Mouse (Mus musculus): ENCODE measurements around the gene Nepro.

Nepro gene

GRCm38 (mm10) chr16:44703458-44703857 lies 20.6 kb upstream of the Nepro start:
- no peak for DNase-seq (ENCODE audit: low read depth)

- peak; percentile 56 for DNase-seq (ENCODE audit: low read depth)
Observed at GRCm38 (mm10) chr16:44716305-44717140, 7.6 kb upstream of the Nepro start.

GRCm38 (mm10) chr16:44717141-44717634 lies 6.9 kb upstream of the Nepro start:
- no peak for DNase-seq (ENCODE audit: low read depth)

GRCm38 (mm10) chr16:44717838-44718237 lies 6.3 kb upstream of the Nepro start:
- DNase-seq (ENCODE audit: low read depth), result no peak

- DNase-seq (ENCODE audit: low read depth), result no peak
Observed at GRCm38 (mm10) chr16:44719349-44719748, 4.8 kb upstream of the Nepro start.

- DNase-seq (ENCODE audit: low read depth), result peak; percentile 65
Observed at GRCm38 (mm10) chr16:44720518-44720917, 3.6 kb upstream of the Nepro start.

GRCm38 (mm10) chr16:44722666-44723065 lies 1.4 kb upstream of the Nepro start:
- DNase-seq (ENCODE audit: low read depth), result no peak

GRCm38 (mm10) chr16:44724847-44725246 lies 746 bp downstream of the Nepro start:
- no peak for DNase-seq (ENCODE audit: low read depth)

DNA sequence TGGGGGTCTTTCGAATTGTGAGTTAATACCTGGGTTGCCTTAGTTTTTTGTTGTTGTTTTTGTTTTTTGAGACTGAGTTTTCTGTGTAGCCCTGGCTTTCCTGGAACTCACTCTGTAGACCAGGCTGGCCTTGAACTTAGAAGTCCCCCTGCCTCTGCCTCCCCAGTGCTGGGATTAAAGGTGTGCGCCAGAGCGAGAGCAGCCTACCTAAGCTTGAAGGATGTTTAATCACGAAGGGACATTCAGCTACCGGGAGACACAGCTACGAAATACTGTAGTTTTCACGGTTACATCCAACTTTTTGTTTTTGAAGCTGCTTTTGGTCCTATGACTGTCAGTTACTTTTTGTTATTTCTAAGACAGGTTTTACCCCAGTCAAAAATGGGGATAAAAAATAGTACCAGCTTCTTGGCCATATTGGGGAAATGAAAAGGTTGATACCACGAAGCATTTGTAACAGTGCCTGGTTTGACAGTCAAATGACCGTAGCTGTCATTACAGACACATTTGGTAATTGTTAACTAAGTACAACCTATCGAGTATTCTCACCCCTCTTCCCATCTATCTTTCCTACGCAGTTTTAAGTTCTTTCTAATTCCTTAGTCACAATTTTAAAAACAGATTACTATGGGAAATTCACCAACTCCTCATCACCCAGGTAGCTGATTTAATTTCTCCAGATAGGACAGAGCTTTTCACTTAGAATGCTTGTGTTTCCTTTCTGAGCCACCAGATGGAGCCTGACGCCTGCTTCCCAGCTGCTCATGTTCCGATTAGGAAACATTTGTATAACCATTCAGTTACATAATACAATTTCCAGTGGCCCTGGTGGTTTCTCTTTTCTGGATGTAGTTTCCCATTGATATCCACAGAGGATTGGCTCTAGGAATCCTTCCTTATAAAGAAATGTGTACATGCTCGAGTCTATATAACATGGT lies 1.5 kb downstream of the Nepro start:
- DNase-seq (ENCODE audit: low read depth), result peak; percentile 91

DNA sequence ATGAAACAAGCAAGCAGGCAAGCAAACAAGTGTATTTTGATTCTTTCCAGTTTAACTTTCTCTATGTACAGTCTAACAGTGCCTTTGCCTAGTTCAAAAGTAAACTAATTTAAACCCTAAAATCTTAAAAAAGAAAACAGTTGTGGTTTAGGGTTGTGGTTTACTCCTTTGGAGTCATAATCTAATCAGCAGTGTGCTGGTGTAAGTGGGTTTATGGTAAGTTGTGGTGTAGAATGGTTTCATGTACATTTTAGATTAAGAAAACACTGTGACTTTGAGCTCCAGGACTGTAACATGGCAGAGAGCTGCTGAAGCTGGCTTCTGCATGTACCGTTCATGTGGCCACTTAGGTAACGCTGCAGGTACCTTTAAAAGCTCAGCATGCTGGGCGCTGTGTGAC lies 3.4 kb downstream of the Nepro start:
- DNase-seq (ENCODE audit: low read depth), result peak; percentile 44

GRCm38 (mm10) chr16:44734059-44734458 lies 10.0 kb downstream of the Nepro start:
- peak; percentile 73 for DNase-seq (ENCODE audit: low read depth)

GRCm38 (mm10) chr16:44735676-44736075 lies 11.6 kb downstream of the Nepro start:
- peak; percentile 59 for DNase-seq (ENCODE audit: low read depth)

- DNase-seq (ENCODE audit: low read depth), result no peak
Observed at GRCm38 (mm10) chr16:44736118-44736517, 12.0 kb downstream of the Nepro start.

- DNase-seq (ENCODE audit: low read depth), result peak; percentile 46
Observed at GRCm38 (mm10) chr16:44742753-44743152, 18.7 kb downstream of the Nepro start.

DNA sequence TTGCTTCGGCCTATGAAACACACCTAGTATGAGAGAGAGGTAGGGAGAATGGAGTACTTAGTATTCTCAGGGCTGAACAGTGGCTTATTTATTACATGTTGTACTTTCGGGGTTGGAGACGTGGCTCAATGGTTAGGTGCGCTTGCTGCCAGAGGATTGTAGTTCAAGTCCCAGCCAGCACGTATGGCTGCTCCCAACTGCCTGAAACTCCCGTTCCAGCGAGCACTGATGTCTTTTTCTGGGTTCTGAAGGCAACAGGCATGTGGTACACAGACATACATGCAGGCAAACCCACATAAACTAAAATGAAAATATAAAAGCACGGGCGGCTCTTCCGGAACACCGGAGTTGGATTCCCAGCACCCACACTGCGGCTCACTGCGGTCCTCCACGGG lies 21.4 kb downstream of the Nepro start:
- DNase-seq (ENCODE audit: low read depth), result no peak

DNA sequence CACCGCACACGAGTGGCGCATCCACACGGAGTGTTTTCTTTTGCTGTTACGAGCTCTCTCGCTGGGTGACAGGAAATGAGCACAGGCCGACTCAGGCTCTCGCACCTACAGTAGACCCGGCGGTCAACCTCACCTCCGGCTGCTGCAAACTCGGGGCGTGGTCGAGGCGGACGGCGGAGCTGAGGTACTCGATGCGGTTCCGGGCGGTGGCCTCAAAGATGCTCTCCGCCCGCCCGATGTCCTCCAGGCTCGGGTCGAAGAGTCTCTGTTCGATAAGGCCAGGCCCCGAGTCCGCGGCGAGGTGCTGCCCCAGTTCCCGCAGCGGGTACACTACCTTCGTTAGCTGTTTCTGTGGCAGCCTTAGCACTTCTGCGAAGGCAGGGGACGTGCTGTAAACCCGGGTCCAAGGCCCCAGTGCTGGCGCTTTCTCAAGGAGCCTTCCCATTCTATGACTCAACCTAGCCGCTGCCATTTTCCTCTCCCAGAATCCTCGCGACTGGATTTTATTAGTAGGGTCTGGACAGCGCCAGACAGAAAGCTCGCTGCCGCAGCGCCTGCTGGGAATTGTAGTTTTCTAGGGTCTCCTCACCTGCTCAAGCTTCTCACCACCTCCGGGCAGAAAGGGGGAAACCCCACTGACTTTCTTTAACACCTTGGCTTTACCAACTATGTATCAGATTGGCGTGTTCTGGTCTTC lies 21.9 kb downstream of the Nepro start, which contains the start of gene Gtpbp8:
Gene Gtpbp8 (minus strand): TSS at position 498 of the 697 bp plus-strand sequence.
- DNase-seq (ENCODE audit: low read depth), result peak; percentile 93

- peak; percentile 57 for DNase-seq (ENCODE audit: low read depth)
Observed at GRCm38 (mm10) chr16:44748007-44748406, 23.9 kb downstream of the Nepro start.

- DNase-seq (ENCODE audit: low read depth), result no peak
Observed at GRCm38 (mm10) chr16:44757700-44758099, 33.6 kb downstream of the Nepro start.

- DNase-seq (ENCODE audit: low read depth), result peak; percentile 77
Observed at GRCm38 (mm10) chr16:44761811-44762210, 37.7 kb downstream of the Nepro start.

GRCm38 (mm10) chr16:44765555-44766319 lies 41.6 kb downstream of the Nepro start, which contains the start of gene Cd200r1:
Gene Cd200r1 (plus strand): TSS chr16:44765736.
- peak; percentile 76 for DNase-seq (ENCODE audit: low read depth)

- peak; percentile 65 for DNase-seq (ENCODE audit: low read depth)
Observed at GRCm38 (mm10) chr16:44766320-44766892, 42.3 kb downstream of the Nepro start.

All from induced T-regulatory cell, adult 2 months (primary cell).